Mouse (Mus musculus) forebrain, postnatal 0 days (tissue): Measurements from ENCODE around the gene Glce. TPM values are rescaled to one million over a fixed set of nuclear protein-coding genes. Genes with fewer than 3 reads are reported as not detected.

Experiments used
- ATAC-seq: fragments of 200-750 bp; cut with Nextera tagmentation; 2 replicates; pipeline ENCODE4 v1.8.0; 2017; ENCODE audit warnings: mild to moderate bottlenecking, moderate library complexity
- DNase-seq: peaks from one replicate; pipeline ENCODE4 v3.0.0-alpha.2; 2015
- H3K27ac ChIP-seq: fragments of 300-500 bp; sonication (generic); 2 replicates; pipeline ENCODE4 v1.5.1; 2014; ENCODE audit warnings: low read depth, mild to moderate bottlenecking, antibody characterized with exemption, low read length, moderate library complexity, mixed read lengths
- H3K27me3 ChIP-seq: fragments of 300-500 bp; sonication (generic); 2 replicates; pipeline ENCODE4 v1.6.1; 2014; ENCODE audit warnings: mild to moderate bottlenecking, low read length, mixed read lengths; ENCODE audit not compliant: insufficient read depth
- H3K36me3 ChIP-seq: fragments of 300-500 bp; sonication (generic); 2 replicates; pipeline ENCODE4 v1.6.1; 2014; ENCODE audit warnings: mild to moderate bottlenecking, moderate library complexity; ENCODE audit not compliant: insufficient read depth
- H3K4me1 ChIP-seq: fragments of 300-500 bp; sonication (generic); 2 replicates; pipeline ENCODE4 v1.6.1; 2014; ENCODE audit warnings: antibody characterized with exemption; ENCODE audit not compliant: insufficient read depth
- H3K4me2 ChIP-seq: fragments of 300-500 bp; sonication (generic); 2 replicates; pipeline ENCODE4 v1.6.1; 2014; ENCODE audit warnings: low read depth, mild to moderate bottlenecking, moderate library complexity
- H3K4me3 ChIP-seq: fragments of 300-500 bp; sonication (generic); 2 replicates; pipeline ENCODE4 v1.5.1; 2014; ENCODE audit warnings: low read depth, low read length, mixed read lengths
- H3K9ac ChIP-seq: fragments of 300-500 bp; sonication (generic); 2 replicates; pipeline ENCODE4 v1.6.1; 2014; ENCODE audit warnings: mild to moderate bottlenecking
- H3K9me3 ChIP-seq: fragments of 300-500 bp; sonication (generic); 2 replicates; pipeline ENCODE4 v1.6.1; 2016; ENCODE audit warnings: low read length
- CTCF ChIP-seq: sonication (generic); IDR thresholded peaks from 2 replicates; pipeline ENCODE4 v1.5.1; 2016; ENCODE audit warnings: antibody characterized with exemption, control low read depth, low read depth
- WGBS: fragments of 180-500 bp; shearing (Covaris S2); extraction: QIAGEN DNeasy Blood & Tissue Kit; methylation state at CpG from one replicate; pipeline ENCODE4 v1.1.7; 2014; 5-methylcytosine and 5-hydroxymethylcytosine counted together
- polyA plus RNA-seq: library from polyadenylated mRNA; unstranded; fragments of >200 nt; fragmentation: Nextera tagmentation; extraction: Ambion mirVana; gene quantifications from 2 replicates; pipeline ENCODE4 v1.2.1, GENCODE M21; 2015
- total RNA-seq: library from RNA; depleted of rRNA; stranded (reverse); fragments of >200 nt; gene quantifications from 2 replicates; pipeline ENCODE4 v1.2.3, GENCODE M21; 2014

Glce gene
- total and polyA plus RNA-seq, 2 experiments from 2014 or later: 15.3 to 36.9 TPM

- ATAC-seq: no peak
- no peak overlapping the region for H3K4me2 ChIP-seq
Measured at GRCm38 (mm10) chr9:62124266-62124665, 1.8 kb upstream of the Glce start.

GRCm38 (mm10) chr9:62123496-62123895, 1.0 kb upstream of the Glce start:
- 46% methylated on average over 3 of the region's 3 CpGs for WGBS
- Histone ChIP-seq H3K4me1 (0 out of 2 replicates have a peak, but pooled peaks cover 4% of the 10 kb centered on the region), H3K36me3 (no peaks in the 10 kb centered on the region), H3K4me2 (peak overlapping the region; percentile 64), H3K4me3 (peak overlapping the region; percentile 87), H3K27me3 (no peaks in the 10 kb centered on the region), H3K27ac (no peak overlapping the region), H3K9me3 (no peaks in the 10 kb centered on the region), H3K9ac (peak overlapping the region; percentile 52; the same call in 1 of the 2 replicates)
- TF ChIP-seq CTCF: no peak
- DNase-seq (no peak), ATAC-seq (no peak)

More at GRCm38 (mm10) chr9:62124266-62124665, 1.8 kb upstream of the Glce start:
- no peaks in the 10 kb centered on the region for H3K36me3 ChIP-seq
- 0 out of 2 replicates have a peak, but pooled peaks cover 4% of the 10 kb centered on the region for H3K4me1 ChIP-seq
- H3K27me3 ChIP-seq: no peaks in the 10 kb centered on the region
- H3K9ac ChIP-seq: no peak overlapping the region
- H3K27ac ChIP-seq: no peak overlapping the region
- TF ChIP-seq CTCF: no peak
- DNase-seq: no peak
- no peaks in the 10 kb centered on the region for H3K9me3 ChIP-seq
- no peak overlapping the region for H3K4me3 ChIP-seq
- 73% methylated on average over 1 of the region's 1 CpGs for WGBS

DNA sequence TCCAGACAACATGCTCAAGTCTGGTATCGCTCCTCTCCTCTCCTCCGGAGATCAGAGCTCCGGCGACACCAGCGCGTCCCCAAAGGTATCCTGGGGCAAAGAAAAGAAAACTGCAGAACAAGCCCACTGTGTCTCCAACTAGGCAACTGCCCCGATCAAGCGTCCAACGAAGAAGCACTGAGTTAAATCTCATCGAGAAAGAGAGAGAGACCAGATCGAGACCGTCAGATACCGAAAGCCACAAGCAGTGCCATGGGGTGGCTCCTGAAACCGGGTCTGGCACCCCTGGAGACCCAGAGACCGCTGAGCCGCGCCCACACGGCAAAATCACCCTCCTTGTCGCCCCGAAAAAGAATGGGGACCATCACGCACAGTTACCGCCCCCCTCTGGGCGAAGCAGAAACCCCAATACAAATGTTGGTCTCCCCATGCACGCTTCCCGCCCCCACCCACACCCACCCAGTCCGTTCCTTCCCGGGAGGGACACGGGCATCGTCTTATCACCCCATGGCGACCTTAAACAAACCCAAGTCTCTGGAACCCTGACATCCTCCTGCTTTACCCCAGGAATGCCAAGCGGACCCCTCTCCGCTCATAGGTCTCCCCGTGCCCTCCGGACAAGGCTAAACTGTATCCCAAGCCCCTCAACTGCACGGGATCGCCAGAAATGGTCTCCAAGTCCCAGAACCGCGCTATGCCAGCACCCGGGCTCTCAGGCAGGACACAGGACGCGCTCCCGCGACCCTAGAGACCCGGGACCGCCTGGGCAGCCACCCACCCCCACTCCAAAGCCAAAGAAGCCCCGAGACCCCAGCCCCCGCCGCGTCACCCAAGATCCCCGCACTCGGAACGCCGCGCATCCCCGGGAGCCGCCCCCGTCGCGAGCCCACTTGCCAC, 656 bp downstream of the Glce start:
- H3K9ac ChIP-seq: peak overlapping the region; percentile 91
- H3K4me2 ChIP-seq: peak overlapping the region; percentile 63
- TF ChIP-seq CTCF: peak; percentile 52
- H3K9me3 ChIP-seq: no peaks in the 10 kb centered on the region
- peak; percentile 7 for ATAC-seq
- 3% methylated on average over 59 of the region's 59 CpGs for WGBS
- peak overlapping the region; percentile 87 for H3K4me3 ChIP-seq
- H3K27me3 ChIP-seq: no peaks in the 10 kb centered on the region
- 0 out of 2 replicates have a peak, but pooled peaks cover 4% of the 10 kb centered on the region for H3K4me1 ChIP-seq
- no peaks in the 10 kb centered on the region for H3K36me3 ChIP-seq
- peak overlapping the region; percentile 95 for H3K27ac ChIP-seq
- peak; percentile 57 for DNase-seq

DNA sequence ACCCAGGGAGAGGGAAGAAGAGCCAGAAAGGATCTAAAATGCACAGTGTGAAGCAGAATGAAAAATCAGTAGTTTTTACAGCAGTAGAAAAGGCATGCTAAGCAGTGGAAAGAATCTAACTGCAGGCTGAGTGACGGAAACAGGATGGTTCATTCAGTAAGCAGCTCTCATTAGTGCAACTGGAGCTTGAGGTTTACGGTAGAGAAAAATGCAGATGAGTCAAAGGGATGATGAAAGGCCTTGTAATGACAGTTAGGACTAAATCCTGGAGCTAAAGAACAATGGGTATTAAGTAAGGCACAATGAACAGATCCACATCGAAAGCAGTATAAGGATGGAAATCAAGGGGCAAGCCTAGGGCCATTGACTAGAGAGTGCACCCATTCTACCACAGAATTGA, 3.7 kb downstream of the Glce start:
- no peak overlapping the region for H3K4me3 ChIP-seq
- H3K9ac ChIP-seq: no peak overlapping the region
- no peak for TF ChIP-seq CTCF
- no peaks in the 10 kb centered on the region for H3K27me3 ChIP-seq
- H3K9me3 ChIP-seq: no peaks in the 10 kb centered on the region
- no peak for ATAC-seq
- H3K4me2 ChIP-seq: peak overlapping the region; percentile 26; the same call in 1 of the 2 replicates
- 15% methylated on average over 3 of the region's 3 CpGs for WGBS
- H3K27ac ChIP-seq: no peak overlapping the region
- H3K36me3 ChIP-seq: no peaks in the 10 kb centered on the region
- no peak for DNase-seq
- 0 out of 2 replicates have a peak, but pooled peaks cover 4% of the 10 kb centered on the region for H3K4me1 ChIP-seq

DNA sequence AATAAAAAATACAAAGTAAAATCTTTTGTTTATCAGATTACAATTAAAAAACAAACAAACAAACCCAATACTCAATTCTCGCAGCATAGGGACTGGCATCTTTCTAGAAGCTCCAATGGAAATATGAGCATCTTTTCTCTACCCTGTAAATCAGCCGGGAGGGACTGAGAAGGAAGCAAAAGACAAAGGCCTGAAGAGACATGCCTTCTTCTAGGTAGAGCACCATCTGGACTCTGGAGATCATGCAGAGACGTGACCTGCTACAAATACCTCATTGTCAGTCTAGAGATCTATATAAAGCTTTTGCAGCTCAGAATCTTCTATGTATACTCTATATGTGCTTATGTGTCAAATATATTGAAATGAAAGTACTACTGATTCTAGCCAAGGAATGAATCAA, 6.6 kb downstream of the Glce start:
- Histone ChIP-seq H3K36me3 (no peaks in the 10 kb centered on the region), H3K9me3 (no peaks in the 10 kb centered on the region), H3K9ac (no peak overlapping the region), H3K4me3 (no peak overlapping the region), H3K27me3 (no peaks in the 10 kb centered on the region), H3K4me2 (no peak overlapping the region), H3K27ac (no peak overlapping the region), H3K4me1 (0 out of 2 replicates have a peak, but pooled peaks cover under 1% of the 10 kb centered on the region)
- no peak for TF ChIP-seq CTCF
- 87% methylated on average over 3 of the region's 3 CpGs for WGBS
- DNase-seq (no peak), ATAC-seq (no peak)

GRCm38 (mm10) chr9:62096603-62097002, 25.9 kb downstream of the Glce start:
- Histone ChIP-seq H3K4me2 (no peak overlapping the region), H3K9ac (no peak overlapping the region), H3K4me1 (no peaks in the 10 kb centered on the region), H3K36me3 (no peaks in the 10 kb centered on the region), H3K9me3 (no peaks in the 10 kb centered on the region), H3K27me3 (no peaks in the 10 kb centered on the region), H3K4me3 (no peak overlapping the region), H3K27ac (no peak overlapping the region)
- no peak for TF ChIP-seq CTCF
- ATAC-seq: no peak
- no peak for DNase-seq
- WGBS: 83% methylated on average over 1 of the region's 1 CpGs

GRCm38 (mm10) chr9:62091604-62092003, 30.9 kb downstream of the Glce start:
- no peak for TF ChIP-seq CTCF
- H3K27ac ChIP-seq: no peak overlapping the region
- no peak for ATAC-seq
- no peaks in the 10 kb centered on the region for H3K27me3 ChIP-seq
- H3K9ac ChIP-seq: no peak overlapping the region
- no peak for DNase-seq
- no peaks in the 10 kb centered on the region for H3K9me3 ChIP-seq
- no peak overlapping the region for H3K4me2 ChIP-seq
- 59% methylated on average over 5 of the region's 5 CpGs for WGBS
- H3K36me3 ChIP-seq: no peaks in the 10 kb centered on the region
- no peaks in the 10 kb centered on the region for H3K4me1 ChIP-seq
- no peak overlapping the region for H3K4me3 ChIP-seq
